Mouse (Mus musculus) cerebellum, adult 2 months (tissue): ENCODE data around the gene Zbtb8os.

Experiments
- CTCF ChIP-seq: fragments of 200-500 bp; IDR thresholded peaks from 2 replicates; pipeline ENCODE4 v1.5.1; 2011; ENCODE audit warnings: low read depth, mild to moderate bottlenecking, control low read depth, low read length, moderate library complexity, borderline replicate concordance; ENCODE audit not compliant: insufficient read depth
- POLR2A ChIP-seq: fragments of 200-500 bp; IDR thresholded peaks from 2 replicates; pipeline ENCODE4 v1.6.1; 2011; ENCODE audit warnings: low read length, control low read depth, borderline replicate concordance; ENCODE audit not compliant: insufficient read depth

GRCm38 (mm10) chr4:129293702-129294101, 41.8 kb upstream of the Zbtb8os start:
- TF ChIP-seq CTCF (no peak), POLR2A (no peak)
